Mouse (Mus musculus): ENCODE data around the gene Mrrf. TPM values are rescaled to one million over a fixed set of nuclear protein-coding genes. Genes with fewer than 3 reads are reported as not detected.

Gene Mrrf
- polyA plus RNA-seq, 1 experiment from 2014 or later = 30.4 TPM

GRCm38 (mm10) chr2:36216953-36217573 lies 80.9 kb downstream of the Mrrf start:
- ATAC-seq (ENCODE audit: insufficient read depth) = peak; percentile 51
- peak overlapping the region; percentile 87 for H3K27ac ChIP-seq (ENCODE audit: low read depth)
- H3K4me2 ChIP-seq = peak overlapping the region; percentile 29; the same call in 1 of the 2 replicates
- H3K9ac ChIP-seq = no peak overlapping the region
- WGBS = 39% methylated on average over 4 of the region's 4 CpGs
- peak; percentile 69 for DNase-seq
- H3K27me3 ChIP-seq (ENCODE audit: insufficient read depth, low read length) = no peaks in the 10 kb centered on the region
- no peaks in the 10 kb centered on the region for H3K9me3 ChIP-seq (ENCODE audit: low read depth, low read length)
- H3K4me3 ChIP-seq (ENCODE audit: low read depth, low read length) = no peak overlapping the region
- no peaks in the 10 kb centered on the region for H3K36me3 ChIP-seq (ENCODE audit: insufficient read depth)
- TF ChIP-seq CTCF (IDR thresholded peaks at IDR 0.05; ENCODE audit: low read depth) = no peak
- peaks cover 33% of the 10 kb centered on the region for H3K4me1 ChIP-seq (ENCODE audit: insufficient read depth)

GRCm38 (mm10) chr2:36217692-36218233 lies 81.6 kb downstream of the Mrrf start:
- no peak for TF ChIP-seq CTCF (IDR thresholded peaks at IDR 0.05; ENCODE audit: low read depth)
- no peak overlapping the region; the same call in 1 of the 2 replicates for H3K9ac ChIP-seq
- 27% methylated on average over 5 of the region's 5 CpGs for WGBS
- no peaks in the 10 kb centered on the region for H3K36me3 ChIP-seq (ENCODE audit: insufficient read depth)
- peak overlapping the region; percentile 87 for H3K27ac ChIP-seq (ENCODE audit: low read depth)
- no peak overlapping the region for H3K4me3 ChIP-seq (ENCODE audit: low read depth, low read length)
- no peaks in the 10 kb centered on the region for H3K9me3 ChIP-seq (ENCODE audit: low read depth, low read length)
- peak overlapping the region; percentile 29; the same call in 1 of the 2 replicates for H3K4me2 ChIP-seq
- ATAC-seq (ENCODE audit: insufficient read depth) = peak; percentile 22; the same call in 1 of the 2 replicates
- DNase-seq = peak; percentile 35
- H3K4me1 ChIP-seq (ENCODE audit: insufficient read depth) = peaks cover 33% of the 10 kb centered on the region
- no peaks in the 10 kb centered on the region for H3K27me3 ChIP-seq (ENCODE audit: insufficient read depth, low read length)

GRCm38 (mm10) chr2:36220106-36220505 lies 83.9 kb downstream of the Mrrf start:
- Histone ChIP-seq H3K9ac (no peak overlapping the region), H3K27ac (ENCODE audit: low read depth) (no peak overlapping the region), H3K36me3 (ENCODE audit: insufficient read depth) (no peaks in the 10 kb centered on the region), H3K4me3 (ENCODE audit: low read depth, low read length) (no peak overlapping the region), H3K27me3 (ENCODE audit: insufficient read depth, low read length) (no peaks in the 10 kb centered on the region), H3K9me3 (ENCODE audit: low read depth, low read length) (no peaks in the 10 kb centered on the region), H3K4me1 (ENCODE audit: insufficient read depth) (peaks cover 27% of the 10 kb centered on the region), H3K4me2 (no peak overlapping the region)
- DNase-seq (no peak), ATAC-seq (ENCODE audit: insufficient read depth) (no peak)
- WGBS = 85% methylated on average over 8 of the region's 8 CpGs
- no peak for TF ChIP-seq CTCF (IDR thresholded peaks at IDR 0.05; ENCODE audit: low read depth)

DNA sequence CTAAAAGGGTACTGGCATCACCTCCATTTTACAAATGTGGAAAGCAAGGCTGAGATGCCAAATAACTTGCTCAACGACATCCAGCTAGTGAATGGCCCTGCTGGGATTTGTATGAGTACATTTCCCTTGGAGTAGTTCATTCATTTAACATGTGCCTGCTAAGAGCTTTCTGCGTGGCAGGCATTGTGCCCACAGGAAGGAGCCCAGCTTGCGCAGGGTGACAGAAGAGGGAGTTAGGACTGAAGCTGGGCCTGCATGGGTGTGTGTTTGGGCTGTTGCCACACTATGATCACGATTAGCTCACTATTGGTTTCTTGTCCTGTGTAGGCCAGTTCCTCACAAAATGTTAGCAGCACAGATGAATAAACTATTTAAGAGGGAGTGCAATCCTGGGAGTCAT lies 84.7 kb downstream of the Mrrf start:
- H3K27me3 ChIP-seq (ENCODE audit: insufficient read depth, low read length) = no peaks in the 10 kb centered on the region
- ATAC-seq (ENCODE audit: insufficient read depth) = no peak
- H3K9me3 ChIP-seq (ENCODE audit: low read depth, low read length) = no peaks in the 10 kb centered on the region
- no peak for TF ChIP-seq CTCF (IDR thresholded peaks at IDR 0.05; ENCODE audit: low read depth)
- no peaks in the 10 kb centered on the region for H3K36me3 ChIP-seq (ENCODE audit: insufficient read depth)
- no peak for DNase-seq
- WGBS = 71% methylated on average over 4 of the region's 4 CpGs
- no peak overlapping the region for H3K4me2 ChIP-seq
- peaks cover 23% of the 10 kb centered on the region for H3K4me1 ChIP-seq (ENCODE audit: insufficient read depth)
- H3K4me3 ChIP-seq (ENCODE audit: low read depth, low read length) = no peak overlapping the region
- no peak overlapping the region for H3K27ac ChIP-seq (ENCODE audit: low read depth)
- no peak overlapping the region for H3K9ac ChIP-seq

DNA sequence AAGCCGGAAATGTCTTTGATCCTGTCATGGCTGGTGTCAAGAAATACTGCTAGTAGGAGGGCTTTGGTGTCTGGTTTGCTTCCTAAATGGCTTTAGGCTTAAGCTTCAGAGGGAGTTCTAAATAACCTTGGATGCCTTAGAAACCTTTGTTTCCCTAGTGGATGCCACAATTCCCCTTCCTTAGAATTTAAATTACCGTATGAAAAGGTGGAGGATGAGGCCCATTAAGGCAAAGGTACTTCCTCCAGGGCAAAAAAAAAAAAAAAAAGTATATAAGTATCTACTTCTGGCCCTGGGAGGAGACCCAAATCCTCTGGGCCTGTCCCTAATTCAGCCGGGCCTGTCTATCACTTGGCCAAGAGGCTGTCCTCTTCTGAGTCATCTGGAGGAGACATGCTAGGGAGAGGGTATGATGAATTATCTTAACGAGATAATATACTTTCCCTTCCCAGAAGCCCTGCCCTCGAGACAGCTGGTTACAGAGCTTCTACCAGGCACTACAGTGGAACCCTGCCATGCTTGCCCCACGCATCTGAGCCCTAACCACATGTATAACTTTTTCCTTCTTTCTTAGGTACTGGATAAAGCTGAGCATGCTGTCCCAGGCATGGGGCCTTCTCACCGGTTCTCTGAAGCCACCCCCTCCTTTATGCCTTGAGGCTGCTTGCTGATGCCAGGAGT lies 86.1 kb downstream of the Mrrf start:
- Histone ChIP-seq H3K4me1 (ENCODE audit: insufficient read depth) (peaks cover 10% of the 10 kb centered on the region), H3K4me3 (ENCODE audit: low read depth, low read length) (no peak overlapping the region), H3K4me2 (no peak overlapping the region), H3K27me3 (ENCODE audit: insufficient read depth, low read length) (no peaks in the 10 kb centered on the region), H3K27ac (ENCODE audit: low read depth) (no peak overlapping the region), H3K9ac (no peak overlapping the region), H3K36me3 (ENCODE audit: insufficient read depth) (no peaks in the 10 kb centered on the region), H3K9me3 (ENCODE audit: low read depth, low read length) (no peaks in the 10 kb centered on the region)
- ATAC-seq (ENCODE audit: insufficient read depth) = no peak
- DNase-seq = no peak
- 56% methylated on average over 7 of the region's 7 CpGs for WGBS
- no peak for TF ChIP-seq CTCF (IDR thresholded peaks at IDR 0.05; ENCODE audit: low read depth)

GRCm38 (mm10) chr2:36223436-36223835 lies 87.2 kb downstream of the Mrrf start:
- Histone ChIP-seq H3K4me1 (ENCODE audit: insufficient read depth) (no peaks in the 10 kb centered on the region), H3K9me3 (ENCODE audit: low read depth, low read length) (no peaks in the 10 kb centered on the region), H3K9ac (no peak overlapping the region), H3K4me2 (no peak overlapping the region), H3K4me3 (ENCODE audit: low read depth, low read length) (no peak overlapping the region), H3K27me3 (ENCODE audit: insufficient read depth, low read length) (no peaks in the 10 kb centered on the region), H3K27ac (ENCODE audit: low read depth) (no peak overlapping the region), H3K36me3 (ENCODE audit: insufficient read depth) (no peaks in the 10 kb centered on the region)
- ATAC-seq (ENCODE audit: insufficient read depth) (no peak), DNase-seq (no peak)
- no peak for TF ChIP-seq CTCF (IDR thresholded peaks at IDR 0.05; ENCODE audit: low read depth)

DNA sequence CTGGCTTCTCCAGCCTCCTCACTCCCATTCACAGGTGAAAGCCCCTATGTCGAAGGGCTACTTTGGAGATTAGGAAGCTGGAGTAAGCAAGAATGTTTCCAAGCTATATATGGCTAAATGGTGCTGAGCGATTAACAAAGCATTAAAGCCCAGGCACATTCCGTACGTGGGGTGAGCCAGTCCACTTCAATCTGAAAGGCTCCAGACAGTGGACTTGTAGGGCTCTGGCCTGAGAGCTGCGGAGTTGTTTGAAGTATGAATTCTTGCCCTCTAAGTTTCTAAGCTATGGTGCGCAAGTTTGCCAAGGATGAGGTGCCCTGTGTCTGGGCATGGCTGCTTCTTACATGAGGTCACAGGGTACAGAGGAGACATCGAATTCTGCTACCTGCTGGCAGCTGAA lies 88.0 kb downstream of the Mrrf start:
- Histone ChIP-seq H3K36me3 (ENCODE audit: insufficient read depth) (no peaks in the 10 kb centered on the region), H3K4me2 (no peak overlapping the region), H3K4me3 (ENCODE audit: low read depth, low read length) (no peak overlapping the region), H3K9ac (no peak overlapping the region), H3K27me3 (ENCODE audit: insufficient read depth, low read length) (no peaks in the 10 kb centered on the region), H3K4me1 (ENCODE audit: insufficient read depth) (no peaks in the 10 kb centered on the region), H3K27ac (ENCODE audit: low read depth) (no peak overlapping the region), H3K9me3 (ENCODE audit: low read depth, low read length) (no peaks in the 10 kb centered on the region)
- DNase-seq (no peak), ATAC-seq (ENCODE audit: insufficient read depth) (peak; percentile 35; the same call in 1 of the 2 replicates)
- 65% methylated on average over 7 of the region's 7 CpGs for WGBS
- TF ChIP-seq CTCF (IDR thresholded peaks at IDR 0.05; ENCODE audit: low read depth) = no peak
